ENCODE assay signal across 7 mouse cellular contexts in genomic region chr19:48391551-48391950, GRCm38 (mm10).
DNase-seq lines count a peak whose midpoint lies in the region; ATAC-seq and TF ChIP-seq lines count a peak whose summit lies in the region.

No protein-coding gene starts in this region.

- H3K4me2 ChIP-seq in embryonic facial prominence, embryonic 14.5 days (ENCODE audit: low read depth, low read length), result no peak overlapping the region

- H3K4me1 ChIP-seq in embryonic facial prominence, embryonic 14.5 days (ENCODE audit: control insufficient read depth, insufficient read depth, low read length), result no peaks in the 10 kb centered on the region

- DNase-seq in kidney, postnatal 10 days, result peak; percentile 58
- DNase-seq in kidney, adult 9 months, result no peak
- peak; percentile 82 for DNase-seq in brain, embryonic 14.5 days (ENCODE audit: low read depth)
- DNase-seq in embryonic facial prominence, embryonic 14.5 days (ENCODE audit: low spot score), result peak; percentile 48
- DNase-seq in left cerebral cortex, postnatal 25 days (ENCODE audit: low spot score in 2 of 2), result peak; percentile 62 to 80
- DNase-seq in ovary, adult 18-20 months (ENCODE audit: low spot score), result no peak

- H3K36me3 ChIP-seq in embryonic facial prominence, embryonic 14.5 days (ENCODE audit: control insufficient read depth, insufficient read depth, low read length), result no peaks in the 10 kb centered on the region

- 67% methylated on average over 1 of the region's 1 CpGs for WGBS in embryonic facial prominence, embryonic 14.5 days

- no peaks in the 10 kb centered on the region for H3K27me3 ChIP-seq in embryonic facial prominence, embryonic 14.5 days (replicated peaks; ENCODE audit: control insufficient read depth, insufficient read depth, low read length)

- TF ChIP-seq CTCF in brain, embryonic 14.5 days (IDR thresholded peaks at IDR 0.05; ENCODE audit: borderline replicate concordance, extremely low read depth, insufficient read depth, insufficient read length), result peak; percentile 39; the same call in 1 of the 2 replicates

- H3K4me3 ChIP-seq in embryonic facial prominence, embryonic 14.5 days (ENCODE audit: low read depth, low read length), result no peak overlapping the region

- TF ChIP-seq POLR2A in brain, embryonic 14.5 days (IDR thresholded peaks at IDR 0.05; ENCODE audit: borderline replicate concordance, extremely low read depth, insufficient read depth, insufficient read length, poor library complexity, severe bottlenecking), result no peak

- intact Hi-C loops in left cerebral cortex, postnatal 25 days (cut with DNase I), result loop anchor here (2.0 to 5.0 kb wide), 2 partner anchors 187 to 249 kb away; no protein-coding TSS in a partner anchor

- H3K27ac ChIP-seq in embryonic facial prominence, embryonic 14.5 days (replicated peaks; ENCODE audit: low read depth, low read length), result no peak overlapping the region

- no peaks in the 10 kb centered on the region for H3K9me3 ChIP-seq in embryonic facial prominence, embryonic 14.5 days (ENCODE audit: control insufficient read depth, low read length)

- ATAC-seq in embryonic facial prominence, embryonic 14.5 days (ENCODE audit: low read depth), result no peak
- ATAC-seq in cerebellum, adult (ENCODE audit: insufficient number of reproducible peaks, low FRiP score, low TSS enrichment), result no peak

- H3K9ac ChIP-seq in embryonic facial prominence, embryonic 14.5 days (ENCODE audit: low read depth, low read length), result no peak overlapping the region

Comparison
In these comparisons a context has a peak if more than half of its experiments do, and no peak if none do; other contexts are left out.
1. DNase-seq: peak in kidney, postnatal 10 days (single experiment), brain, embryonic 14.5 days (single experiment), embryonic facial prominence, embryonic 14.5 days (single experiment) and left cerebral cortex, postnatal 25 days (2 of 2); none in kidney, adult 9 months (single experiment) and ovary, adult 18-20 months (single experiment).